Mouse (Mus musculus) heart, adult 2 months (tissue): ENCODE measurements around the gene D130052B06Rik.

Source experiments
- CTCF ChIP-seq: fragments of 200-600 bp; IDR thresholded peaks from 2 replicates; pipeline ENCODE4 v1.8.1; 2022; ENCODE audit warnings: antibody characterized with exemption, mild to moderate bottlenecking, moderate library complexity
- EP300 ChIP-seq: fragments of 200-500 bp; IDR thresholded peaks from 2 replicates; pipeline ENCODE4 v1.6.1; 2011; ENCODE audit warnings: low read depth, low read length, control low read depth; ENCODE audit not compliant: insufficient read depth
- POLR2A ChIP-seq: fragments of 200-500 bp; IDR thresholded peaks from 2 replicates; pipeline ENCODE4 v1.6.1; 2011; ENCODE audit warnings: mild to moderate bottlenecking, low read depth, low read length, control low read depth; ENCODE audit not compliant: insufficient read depth

DNA sequence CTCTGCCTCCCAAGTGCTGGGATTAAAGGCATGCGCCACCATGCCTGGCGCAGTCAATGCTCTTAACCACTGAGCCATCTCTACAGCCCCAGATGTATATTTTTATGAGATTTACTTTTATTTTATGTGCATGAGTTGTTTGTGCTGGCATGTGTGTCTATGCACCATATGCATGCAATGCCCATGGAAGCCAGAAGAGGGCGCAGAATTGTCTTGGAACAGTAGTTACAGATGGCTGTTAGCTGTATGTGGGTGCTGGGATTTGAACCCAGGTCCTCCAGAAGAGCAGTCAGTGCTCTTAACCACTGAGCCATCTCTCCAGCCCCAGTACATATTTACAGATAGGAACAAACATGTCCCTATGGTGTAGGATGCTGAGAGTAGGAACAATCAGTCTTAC is 24.2 kb upstream of the D130052B06Rik start:
- TF ChIP-seq POLR2A, result no peak
- TF ChIP-seq CTCF, result peak; percentile 15; the same call in 1 of the 2 replicates
- no peak for TF ChIP-seq EP300
